Mouse (Mus musculus): ENCODE data around the gene Cercam.
A peak's percentile ranks its signal among the peaks of the same experiment; 100 is the strongest.
"Not testable (repeated sequence)": the region's sequence is repeated elsewhere in the genome, so short reads cannot be mapped to it uniquely, and the experiment has no call there.

Gene Cercam

DNA sequence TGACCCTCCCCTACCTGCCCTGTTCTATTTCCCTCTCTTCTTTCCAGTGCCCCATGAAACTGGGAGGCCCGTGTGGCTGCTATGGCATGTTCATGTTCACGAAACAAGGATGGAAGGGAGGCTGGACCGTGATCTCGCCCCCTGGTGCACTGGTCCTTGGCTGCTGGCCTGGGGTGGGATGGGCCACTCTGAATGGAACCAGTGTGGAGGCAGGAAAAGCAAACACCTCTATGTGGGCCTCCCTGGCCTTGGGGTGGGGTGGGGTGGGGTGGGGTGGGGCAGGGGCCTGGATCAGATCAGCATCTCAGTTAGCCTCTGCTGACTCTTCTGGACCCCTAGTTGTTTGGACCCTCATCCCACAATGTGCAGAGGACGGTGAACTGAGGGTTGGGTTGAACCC lies 15.2 kb upstream of the Cercam start:
- no peak for DNase-seq (ENCODE audit: low spot score in 2 of 2)

DNA sequence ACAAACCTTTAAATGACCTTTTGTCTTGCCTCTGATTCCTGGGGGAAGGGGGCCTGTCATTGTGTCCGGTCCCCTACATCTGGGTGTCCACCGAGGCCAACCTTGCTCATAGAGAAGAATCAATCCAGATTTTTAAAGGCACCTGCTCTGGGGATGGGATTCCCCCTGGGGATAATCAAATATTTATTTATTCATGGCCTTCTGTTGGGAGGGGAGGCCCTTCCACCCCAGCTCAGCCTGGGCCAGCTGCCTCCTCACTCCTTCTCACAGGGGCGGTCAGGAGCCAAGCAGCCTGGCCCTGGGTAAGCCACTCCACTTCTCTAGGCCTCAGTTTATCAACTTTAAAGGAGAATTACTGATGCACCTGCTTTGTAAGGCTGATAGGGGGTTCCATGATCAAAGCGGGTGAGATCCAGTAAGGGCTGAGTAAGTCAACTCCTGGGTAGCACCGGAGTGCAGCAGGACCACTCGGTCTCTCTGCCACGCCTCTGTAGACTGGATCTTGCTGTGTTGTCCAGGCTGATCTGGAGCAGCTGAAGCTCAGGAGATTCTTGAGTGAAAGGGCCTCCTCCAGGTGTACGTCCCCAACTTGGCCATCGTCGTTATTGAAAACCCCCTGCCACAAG lies 13.3 kb upstream of the Cercam start:
- DNase-seq (ENCODE audit: low spot score in 2 of 2) = no peak

DNA sequence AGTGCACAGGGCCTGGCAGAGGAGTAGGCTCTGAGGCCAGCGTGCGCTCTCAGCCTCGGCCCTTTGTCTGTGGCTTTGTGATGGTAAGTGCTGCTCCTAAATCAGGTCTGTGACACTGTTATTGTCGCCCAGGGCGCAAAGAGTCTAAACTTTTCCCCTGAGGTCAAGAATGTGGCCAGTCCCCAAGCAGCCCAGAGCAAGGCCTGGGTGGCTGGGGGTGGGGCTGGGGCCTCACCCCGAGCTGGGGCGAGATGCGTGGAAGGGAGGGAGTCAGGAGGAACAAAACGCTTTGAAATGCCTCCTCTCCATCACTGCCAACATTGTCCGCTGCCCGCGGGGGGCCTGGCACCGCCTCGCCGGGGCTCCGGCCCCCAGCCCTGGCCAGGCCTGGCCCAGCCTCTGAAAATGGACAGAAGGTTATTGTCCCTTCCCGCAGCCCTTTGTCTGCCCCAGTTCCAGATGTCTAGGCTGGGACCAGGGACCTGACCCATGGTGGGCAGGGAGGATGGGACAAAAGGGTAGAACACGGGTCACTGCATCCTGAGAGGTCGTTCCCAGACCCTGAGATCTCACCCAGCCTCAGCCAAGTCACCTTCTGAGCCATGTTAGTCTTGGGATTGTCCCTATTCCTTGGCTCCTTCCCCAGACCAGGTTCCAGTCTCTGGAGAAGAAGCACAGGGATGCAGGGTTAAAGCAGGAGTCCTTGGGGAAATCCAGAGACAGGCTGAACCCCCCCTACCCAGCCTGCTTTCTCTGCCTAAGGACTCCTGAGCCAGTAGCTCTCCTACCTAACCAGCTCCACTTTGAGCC lies 12.3 kb upstream of the Cercam start:
- no peak for DNase-seq (ENCODE audit: low spot score in 2 of 2)

DNA sequence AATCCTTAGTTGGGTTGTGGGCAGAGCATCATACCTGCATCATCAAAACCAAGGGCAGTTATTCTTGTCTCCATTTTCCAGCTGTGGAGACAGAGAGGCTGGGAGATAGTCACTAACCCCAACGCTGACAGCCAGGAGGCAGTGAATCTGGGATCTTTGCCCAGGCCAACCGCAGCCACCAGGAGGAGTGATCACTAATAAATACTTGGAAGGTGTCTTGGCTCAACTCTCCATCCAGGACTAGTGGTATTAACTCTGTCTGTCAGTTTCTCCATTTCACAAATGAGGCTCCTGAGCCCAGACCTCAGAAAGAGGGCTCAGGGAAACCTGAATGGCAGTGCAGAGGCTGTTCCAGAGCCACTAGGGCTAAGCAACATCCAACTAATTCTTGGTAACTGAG lies 11.6 kb upstream of the Cercam start:
- no peak for DNase-seq (ENCODE audit: low spot score in 2 of 2)

DNA sequence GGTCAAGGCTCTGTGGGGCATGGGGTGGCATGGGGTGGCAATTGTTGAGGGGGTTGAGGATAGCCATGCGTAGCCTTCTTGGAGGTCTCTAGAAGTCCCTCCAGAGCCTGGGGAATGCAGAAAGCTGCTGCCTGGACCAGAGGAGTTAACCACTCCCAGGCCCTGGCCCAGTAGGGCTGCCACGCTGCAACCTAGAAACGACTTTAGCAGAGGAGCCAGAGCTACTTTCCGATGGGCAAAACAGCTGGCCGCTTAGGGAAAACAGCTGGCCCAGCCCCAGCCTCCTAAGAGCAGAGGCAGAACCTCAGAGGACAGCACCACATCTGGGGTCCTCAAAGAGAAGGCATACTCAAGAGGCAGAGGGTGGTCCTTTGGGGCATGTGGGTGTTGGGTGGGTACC lies 11.0 kb upstream of the Cercam start:
- DNase-seq (ENCODE audit: low spot score in 2 of 2) = no peak

DNA sequence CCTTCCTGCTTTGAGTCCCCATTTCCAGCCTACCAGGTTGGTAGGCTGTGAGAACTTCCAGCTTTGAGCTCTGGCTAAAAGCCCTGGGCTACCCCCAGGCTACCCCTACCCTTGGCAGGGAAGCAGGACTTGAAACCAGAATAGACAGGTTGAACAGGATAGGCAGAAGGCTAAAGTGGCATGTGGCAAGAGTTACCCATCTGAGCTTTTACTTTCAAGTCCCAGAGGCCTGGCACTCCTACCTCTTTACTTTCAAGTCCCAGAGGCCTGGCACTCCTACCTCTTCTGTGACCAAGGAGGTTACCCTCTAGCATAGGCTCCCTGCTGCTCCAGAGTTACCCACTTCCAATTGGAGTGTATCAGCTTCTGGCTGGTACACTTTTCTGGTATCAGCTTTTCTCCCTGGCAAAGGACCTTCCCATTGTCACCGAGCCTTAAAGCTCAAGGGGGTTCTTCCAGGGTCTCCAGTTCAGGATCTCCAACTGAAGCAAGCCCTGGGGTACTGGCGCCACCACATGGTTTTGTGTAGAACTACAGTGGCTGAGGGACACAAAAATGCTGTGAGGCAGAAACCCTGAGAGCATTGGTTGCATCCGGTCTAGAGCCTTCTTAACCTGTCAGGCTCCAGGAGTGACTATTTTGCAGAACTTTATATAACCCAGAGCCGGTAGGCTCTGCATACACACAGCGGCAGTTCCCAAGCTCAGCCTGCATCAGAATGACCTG lies 10.1 kb upstream of the Cercam start:
- DNase-seq (ENCODE audit: low spot score in 2 of 2) = no peak

DNA sequence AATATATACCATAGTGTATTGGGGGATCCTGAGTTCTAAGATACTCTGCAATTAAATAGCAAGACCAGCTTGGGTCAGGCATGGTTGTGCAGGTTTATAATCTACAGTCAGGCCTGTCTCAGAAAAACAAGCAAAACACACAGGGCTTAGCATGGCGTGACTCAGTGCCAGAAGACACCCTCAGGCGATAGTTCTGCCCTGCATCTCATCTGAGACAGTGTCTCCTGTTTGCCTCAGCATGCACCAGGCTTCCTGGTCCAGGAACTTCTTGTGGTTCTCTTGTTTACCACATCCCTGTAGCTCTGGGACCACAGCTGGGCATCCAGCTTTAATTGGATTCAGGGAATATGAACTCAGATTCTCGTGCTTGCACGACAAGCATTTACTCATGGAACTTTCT lies 3.8 kb upstream of the Cercam start:
- DNase-seq (ENCODE audit: low spot score in 2 of 2) = no peak

DNA sequence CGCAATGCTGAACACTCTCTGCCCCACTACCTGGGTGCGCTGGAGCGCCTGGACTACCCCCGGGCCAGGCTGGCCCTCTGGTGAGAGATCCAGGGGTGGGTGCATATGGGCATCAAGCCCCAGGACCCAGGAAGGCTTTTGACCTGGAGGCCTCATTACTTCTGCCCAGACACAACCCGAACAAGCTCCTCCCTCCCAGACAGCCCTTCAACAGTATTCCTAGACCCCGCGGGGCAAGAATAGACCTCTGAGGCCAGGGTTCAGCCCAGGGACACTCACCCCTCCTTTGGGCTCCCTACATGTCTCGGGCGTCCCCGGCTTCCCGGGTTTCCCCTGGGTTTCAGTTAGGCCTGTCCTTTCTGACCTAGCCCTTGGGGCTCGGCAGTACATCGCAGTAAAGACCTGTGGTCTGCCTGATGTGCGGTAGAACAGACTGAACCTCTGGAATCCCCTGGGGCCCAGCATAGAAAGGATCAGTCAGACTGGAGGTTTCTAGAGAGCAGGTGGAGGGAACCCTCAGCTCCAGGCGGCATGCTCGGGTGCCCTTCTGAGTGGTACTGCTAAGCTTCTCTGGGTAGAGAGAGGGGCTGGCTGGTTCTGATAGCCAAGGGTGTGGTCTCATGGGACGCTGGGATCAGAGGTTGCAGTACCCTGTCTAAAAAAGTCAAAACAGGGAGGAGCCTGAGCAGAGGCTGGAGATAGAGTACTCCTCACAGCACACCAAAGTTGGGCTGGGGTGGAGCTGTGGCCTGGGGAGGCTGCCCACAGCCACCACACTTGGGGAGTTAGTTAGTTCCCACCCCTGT lies 885 bp downstream of the Cercam start:
- DNase-seq (ENCODE audit: low spot score in 2 of 2) = peak; percentile 15 to 45

DNA sequence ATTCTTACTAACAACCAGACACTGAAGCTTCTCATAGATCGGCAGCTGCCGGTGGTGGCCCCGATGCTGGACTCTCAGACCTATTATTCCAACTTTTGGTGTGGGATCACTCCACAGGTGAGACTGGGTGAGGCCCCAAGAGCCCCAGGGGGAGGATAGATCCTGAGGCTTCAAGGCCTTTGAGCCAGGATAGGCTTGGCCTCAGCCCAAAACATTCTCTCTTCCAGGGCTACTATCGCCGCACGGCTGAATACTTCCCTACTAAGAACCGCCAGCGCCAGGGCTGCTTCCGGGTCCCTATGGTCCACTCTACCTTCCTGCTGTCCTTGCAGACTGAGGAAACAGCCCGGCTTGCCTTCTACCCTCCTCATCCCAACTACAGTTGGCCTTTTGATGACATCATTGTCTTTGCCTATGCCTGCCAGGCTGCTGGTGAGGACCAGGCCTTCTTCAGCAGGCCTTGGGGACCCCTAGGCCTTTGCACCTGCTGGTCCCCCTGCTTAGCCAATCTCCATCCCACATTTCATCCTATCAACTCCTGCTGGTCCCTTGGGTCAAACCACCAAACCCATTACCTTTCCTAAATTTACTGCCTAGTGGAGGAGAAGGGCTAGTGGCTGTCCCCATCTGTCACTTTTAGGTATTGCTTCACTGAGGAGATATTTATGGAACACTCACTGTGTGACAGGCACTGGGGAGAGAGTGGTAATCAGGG lies 3.8 kb downstream of the Cercam start:
- DNase-seq (ENCODE audit: low spot score in 2 of 2) = no peak

DNA sequence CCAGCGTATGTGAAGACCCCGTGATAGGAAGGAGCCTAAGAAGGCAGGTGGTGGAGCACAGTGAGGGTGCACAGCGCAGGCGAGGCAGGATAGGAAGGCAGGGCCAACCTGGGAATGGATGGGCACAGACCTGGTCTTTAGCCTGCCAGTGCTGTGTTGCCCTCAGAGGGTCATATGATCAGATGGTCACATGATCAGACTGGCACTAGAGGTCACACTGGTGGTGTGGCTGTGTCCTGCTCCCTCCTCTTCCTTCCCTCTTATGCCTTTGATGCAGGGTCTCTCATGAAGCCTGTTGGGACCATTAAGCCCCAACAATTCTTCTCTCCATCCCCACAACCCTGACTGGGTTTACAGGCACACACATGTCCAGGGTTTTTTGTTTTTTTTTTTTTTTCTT lies 4.8 kb downstream of the Cercam start:
- DNase-seq (ENCODE audit: low spot score in 2 of 2) = no peak

DNA sequence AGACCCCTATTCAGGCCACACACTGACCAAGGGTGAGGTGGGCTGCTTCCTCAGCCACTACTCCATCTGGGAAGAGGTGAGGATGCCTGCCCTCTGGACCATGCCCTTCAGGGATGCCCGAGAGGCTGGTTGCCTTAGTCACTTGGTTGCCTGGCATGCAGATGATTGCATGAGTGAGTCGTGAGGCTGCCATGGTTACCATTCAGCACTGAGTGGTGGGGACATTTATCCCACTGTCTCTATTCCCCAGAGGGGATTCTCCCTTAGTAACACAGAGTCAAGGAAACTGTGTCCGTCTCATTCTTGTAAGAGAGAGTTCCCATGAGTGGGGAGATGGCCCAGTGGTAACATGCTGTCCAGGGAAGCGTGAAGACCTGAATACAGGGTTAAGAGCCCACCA lies 9.1 kb downstream of the Cercam start:
- no peak for DNase-seq (ENCODE audit: low spot score in 2 of 2)

DNA sequence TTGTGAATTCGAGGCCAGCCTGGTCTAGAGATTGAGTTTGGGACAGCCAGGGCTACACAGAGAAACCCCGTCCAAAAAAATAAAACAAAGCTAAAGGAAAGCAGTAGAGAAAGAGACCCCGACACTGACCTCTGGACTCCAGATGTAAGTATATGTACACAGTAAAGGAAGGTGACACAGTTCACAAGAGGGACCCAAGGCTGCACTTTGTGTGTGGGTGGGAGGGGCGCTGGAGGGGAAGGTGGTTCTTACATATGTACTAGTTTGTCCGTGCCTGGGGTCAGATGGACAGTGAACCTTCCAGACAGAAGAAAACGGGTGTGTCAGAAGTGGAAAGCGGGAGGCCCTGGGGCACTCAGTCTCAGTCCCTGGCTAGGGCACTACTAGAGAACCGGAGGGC lies 10.2 kb downstream of the Cercam start:
- no peak for DNase-seq (ENCODE audit: low spot score in 2 of 2)

DNA sequence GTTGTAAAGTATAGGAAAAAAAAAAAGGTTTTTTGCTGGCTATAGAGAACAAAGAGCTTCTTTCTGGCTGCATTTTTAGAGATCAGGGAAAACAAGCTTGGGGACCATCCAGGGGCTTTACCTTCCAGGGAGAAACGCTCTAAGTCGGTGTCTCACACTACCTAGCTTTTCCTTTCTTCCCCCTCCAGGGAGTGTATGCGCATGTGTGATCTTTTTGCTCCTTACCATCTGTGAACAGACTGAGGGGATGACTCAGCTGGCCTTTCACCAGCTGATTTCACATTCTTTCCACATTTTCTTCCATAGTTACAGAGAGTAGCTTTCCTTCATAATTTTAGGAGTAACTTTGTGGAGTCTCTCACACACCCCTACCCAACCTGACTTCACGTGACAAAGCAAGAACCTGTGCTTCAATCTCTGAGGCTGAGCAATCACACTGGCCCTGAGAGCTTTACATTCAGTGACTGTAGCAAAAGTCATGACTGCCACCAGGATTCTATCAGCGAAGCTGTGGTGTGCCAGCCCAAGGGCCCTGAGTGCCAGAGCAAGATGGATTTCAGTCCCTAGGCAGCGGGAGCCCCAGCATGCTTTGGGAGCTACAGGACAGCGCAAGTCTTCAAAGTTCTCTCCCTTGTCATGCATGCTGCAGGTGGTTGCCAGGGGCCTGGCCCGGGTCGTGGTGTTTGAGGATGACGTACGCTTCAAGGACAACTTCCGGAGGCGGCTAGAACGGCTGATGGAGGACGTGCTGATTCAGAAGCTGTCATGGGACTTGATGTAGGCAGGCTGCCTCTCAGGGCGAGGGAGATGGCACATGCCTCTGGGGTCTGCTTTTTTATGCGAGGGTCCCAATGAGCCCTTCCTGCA lies 11.2 kb downstream of the Cercam start:
- DNase-seq (ENCODE audit: low spot score in 2 of 2) = peak; percentile 18 to 23

DNA sequence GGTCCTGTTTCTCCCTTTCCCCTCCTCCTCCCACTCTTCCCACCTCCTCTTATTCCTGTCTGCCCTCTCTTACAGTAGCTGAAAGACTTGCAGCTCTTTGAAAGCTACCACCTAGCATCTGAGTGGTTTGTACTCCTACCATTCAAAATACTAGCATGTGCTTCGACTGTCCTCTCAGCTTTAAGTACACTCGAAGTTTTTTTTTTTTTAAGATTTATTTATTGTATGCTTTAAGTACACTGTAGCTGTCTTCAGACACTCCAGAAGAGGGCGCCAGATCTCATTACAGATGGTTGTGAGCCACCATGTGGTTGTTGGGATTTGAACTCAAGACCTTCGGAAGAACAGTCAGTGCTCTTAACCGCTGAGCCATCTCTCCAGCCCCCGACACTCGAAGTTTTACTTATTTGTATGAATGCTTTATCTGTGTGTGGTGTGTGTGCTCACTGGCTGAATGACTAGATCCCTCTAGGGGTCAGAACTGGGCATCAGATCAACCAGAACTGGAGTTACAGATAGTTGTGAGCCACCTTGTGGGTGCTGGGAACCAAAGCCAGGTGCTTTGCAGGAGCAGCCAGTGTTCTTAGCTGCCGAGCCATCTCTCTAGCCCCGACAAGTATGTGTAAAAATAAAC lies 17.8 kb downstream of the Cercam start:
- DNase-seq (ENCODE audit: low spot score in 2 of 2) = not testable (repeated sequence)

DNA sequence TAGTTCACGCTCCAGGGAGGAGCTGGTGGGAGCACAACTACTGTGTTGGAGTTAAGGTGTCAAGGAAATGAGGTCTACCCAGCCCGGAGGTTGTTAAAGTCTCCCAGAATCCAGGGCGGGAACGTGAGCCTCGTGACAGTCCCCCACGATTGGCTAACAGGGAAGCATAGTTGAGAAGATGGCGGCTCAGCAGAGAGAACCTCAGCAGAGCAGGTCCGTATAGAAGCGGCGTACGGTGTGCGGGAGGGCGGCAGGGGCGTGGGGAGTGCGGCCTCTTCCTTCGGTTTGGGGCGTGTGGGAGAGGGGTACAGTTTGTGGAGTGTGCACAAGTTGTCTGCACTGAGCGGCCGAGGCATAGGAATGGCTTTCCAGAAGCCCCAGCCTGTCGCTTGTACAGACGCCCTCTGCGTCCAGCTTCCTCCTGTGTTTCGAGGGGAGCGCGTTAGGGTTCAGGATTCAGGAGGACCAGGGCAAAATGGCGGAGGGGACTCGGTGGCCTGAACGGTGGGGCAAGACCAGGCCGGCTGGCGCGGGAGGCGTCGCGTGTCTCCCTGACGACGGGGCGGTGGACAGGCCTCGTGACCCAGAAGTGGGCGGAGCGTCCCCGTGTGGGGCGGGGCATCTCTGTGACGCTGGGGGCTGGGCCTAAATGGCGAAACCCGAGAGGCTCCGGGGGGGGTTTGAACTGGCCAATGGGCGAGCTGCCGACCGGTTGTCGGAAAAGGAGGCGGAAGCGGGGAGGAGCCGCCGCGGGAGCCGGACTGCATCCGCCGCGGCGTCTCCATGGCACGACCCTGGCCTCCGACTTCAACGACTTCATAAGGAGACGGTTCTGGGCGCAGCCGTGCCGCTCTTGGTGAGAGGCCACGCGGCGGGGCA lies 20.3 kb downstream of the Cercam start, which contains the start of gene Odf2:
Gene Odf2 (plus strand): TSS at position 156 of the 879 bp plus-strand sequence.
- DNase-seq (ENCODE audit: low spot score in 2 of 2) = peak; percentile 100

DNA sequence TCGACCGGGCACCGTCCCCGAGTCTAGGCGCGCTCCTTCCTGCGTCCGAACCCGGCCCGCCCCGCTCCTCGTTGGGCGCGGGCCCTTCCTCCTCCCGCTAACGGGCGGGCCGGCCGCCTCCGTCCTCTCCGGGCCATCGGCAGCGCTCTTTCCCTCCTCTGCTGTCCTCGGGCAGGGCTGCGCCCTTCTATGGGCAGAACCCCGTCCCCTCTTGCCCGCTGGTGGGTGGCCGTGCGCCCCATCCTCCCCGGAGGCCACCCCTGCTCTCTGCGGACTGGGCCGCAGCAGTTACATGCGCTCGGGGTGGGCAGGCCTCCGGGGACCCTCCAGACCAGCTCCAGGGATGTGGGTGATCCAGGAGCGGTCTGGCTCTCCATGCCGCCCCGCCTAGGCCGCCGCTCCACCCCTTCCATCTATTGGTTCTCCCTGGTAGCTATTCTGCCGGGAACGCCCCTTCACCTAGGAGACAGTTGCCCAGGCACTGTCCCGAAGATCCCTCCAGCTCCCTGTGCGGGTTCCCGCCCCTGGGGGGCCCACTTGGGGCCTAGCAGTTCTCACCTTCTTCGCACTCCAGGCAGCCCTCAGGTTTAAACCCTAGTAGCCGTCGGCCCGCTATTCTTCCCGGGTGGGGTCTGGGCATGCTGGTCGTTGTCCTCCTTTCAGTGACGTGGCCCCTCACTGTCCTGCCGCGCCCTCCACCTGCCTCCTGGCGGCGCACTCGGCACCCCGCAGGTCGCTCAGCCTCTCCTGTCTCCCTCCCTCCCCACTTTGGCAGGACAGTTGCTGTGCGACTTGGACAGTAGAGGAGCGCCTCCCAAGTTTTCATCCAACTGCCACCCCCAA lies 21.2 kb downstream of the Cercam start:
- DNase-seq (ENCODE audit: low spot score in 2 of 2) = peak; percentile 71 to 85

DNA sequence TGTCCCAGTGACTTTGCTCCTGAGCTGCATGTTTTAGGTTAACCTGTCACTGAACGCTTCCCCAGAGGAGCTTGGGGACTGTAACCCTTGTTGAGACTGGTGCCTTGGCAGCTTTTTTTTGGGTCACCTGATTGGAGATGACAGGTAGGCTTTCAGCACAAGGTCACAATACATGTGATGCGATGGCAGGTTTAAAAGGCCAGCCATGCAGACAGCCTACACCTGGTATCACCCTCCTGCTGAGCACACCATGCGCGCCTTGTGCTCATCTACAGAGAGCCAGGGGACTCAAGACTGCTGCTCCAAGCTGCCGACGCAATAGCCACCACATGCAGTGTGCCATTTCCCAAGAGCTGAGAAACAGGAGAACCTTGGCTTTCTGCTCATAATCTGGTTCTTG lies 22.8 kb downstream of the Cercam start:
- no peak for DNase-seq (ENCODE audit: low spot score in 2 of 2)

DNA sequence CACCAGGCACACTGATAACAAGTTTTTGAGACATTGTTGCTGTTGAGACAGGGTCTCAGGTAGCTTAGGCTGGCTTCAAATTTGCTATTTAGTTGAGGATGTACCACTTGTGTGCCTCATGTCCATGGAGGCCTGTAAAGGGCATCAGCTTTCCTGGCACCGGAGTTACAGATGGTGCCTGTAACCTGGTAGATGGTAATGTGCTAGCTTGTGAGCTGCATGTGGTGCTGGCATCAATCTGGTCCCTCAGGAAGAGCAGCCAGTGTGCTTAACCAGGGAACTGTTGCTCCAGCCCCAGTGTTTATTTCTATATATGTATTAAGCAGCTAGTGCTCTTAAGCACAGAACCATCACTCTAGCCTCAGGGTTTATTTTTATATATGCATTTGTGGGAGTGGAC lies 27.1 kb downstream of the Cercam start:
- no peak for DNase-seq (ENCODE audit: low spot score in 2 of 2)
